Mouse (Mus musculus) MEL (cell line): Measurements from ENCODE around the gene Atoh8.

Experiments
- CTCF ChIP-seq, 3 experiments: IDR thresholded peaks in 2 of 3; conservative IDR thresholded peaks in 1 of 3; 2 replicates each; pipeline ENCODE4 v1.5.1; 2011 to 2012; ENCODE audit warnings: low read length in 3 of 3, low read depth in 2 of 3, mild to moderate bottlenecking in 2 of 3, improper control_type of control experiment in 1 of 3, inconsistent platforms in 1 of 3, mixed read lengths in 1 of 3, moderate library complexity in 1 of 3; ENCODE audit not compliant: control insufficient read depth in 1 of 3, insufficient read depth in 1 of 3, poor library complexity in 1 of 3, severe bottlenecking in 1 of 3
- JUND ChIP-seq: IDR thresholded peaks from 2 replicates; pipeline ENCODE4 v1.6.1; 2011; ENCODE audit warnings: low read depth, mild to moderate bottlenecking, improper control_type of control experiment, low read length
- TCF12 ChIP-seq: IDR thresholded peaks from 2 replicates; pipeline ENCODE4 v1.6.1; 2014; ENCODE audit warnings: low read depth, mild to moderate bottlenecking, inconsistent platforms, low read length, improper control_type of control experiment, moderate library complexity
- USF1 ChIP-seq: IDR thresholded peaks from 2 replicates; pipeline ENCODE4 v1.6.1; 2014; ENCODE audit warnings: low read depth, mild to moderate bottlenecking, inconsistent platforms, low read length, improper control_type of control experiment, moderate library complexity
- ZNF384 ChIP-seq: IDR thresholded peaks from 2 replicates; pipeline ENCODE4 v1.6.1; 2012; ENCODE audit warnings: low read depth, mild to moderate bottlenecking, inconsistent platforms, low read length, improper control_type of control experiment

GRCm38 (mm10) chr6:72272161-72272696, 36.9 kb upstream of the Atoh8 start:
- TF ChIP-seq JUND (no peak), ZNF384 (no peak), TCF12 (no peak), USF1 (no peak), CTCF (IDR thresholded peaks at IDR 0.05 in 2 of 3, conservative IDR thresholded peaks at IDR 0.05 in 1 of 3; ENCODE audit: control insufficient read depth in 1 of 3, insufficient read depth in 1 of 3, low read depth in 2 of 3, low read length in 3 of 3, poor library complexity in 1 of 3, severe bottlenecking in 1 of 3) (no peak)
